Mouse (Mus musculus) stomach, postnatal 0 days (tissue): Measurements from ENCODE around the gene Catsper3. TPM values are rescaled to one million over a fixed set of nuclear protein-coding genes. Genes with fewer than 3 reads are reported as not detected.
A peak's percentile ranks its signal among the peaks of the same experiment; 100 is the strongest.

ENCODE experiments used
- ATAC-seq: fragments of 200-750 bp; cut with Nextera tagmentation; 2 replicates; pipeline ENCODE4 v1.8.0; 2017; ENCODE audit not compliant: low FRiP score, low TSS enrichment
- DNase-seq: peaks from one replicate; pipeline ENCODE4 v3.0.0-alpha.2; 2016; ENCODE audit warnings: low spot score
- H3K27ac ChIP-seq: fragments of 300-500 bp; sonication (generic); replicated peaks from 2 replicates; pipeline ENCODE4 v1.5.1; 2014; ENCODE audit warnings: mild to moderate bottlenecking, control low read depth
- H3K27me3 ChIP-seq: fragments of 300-500 bp; sonication (generic); 2 replicates; pipeline ENCODE4 v1.6.1; 2014; ENCODE audit warnings: low read length; ENCODE audit not compliant: control insufficient read depth, insufficient read depth
- H3K36me3 ChIP-seq: fragments of 300-500 bp; sonication (generic); 2 replicates; pipeline ENCODE4 v1.6.1; 2014; ENCODE audit warnings: low read length, mixed read lengths; ENCODE audit not compliant: control insufficient read depth, insufficient read depth
- H3K4me1 ChIP-seq: fragments of 300-500 bp; sonication (generic); replicated peaks from 2 replicates; pipeline ENCODE4 v1.6.1; 2014; ENCODE audit warnings: antibody characterized with exemption; ENCODE audit not compliant: control insufficient read depth, insufficient read depth
- H3K4me2 ChIP-seq: fragments of 300-500 bp; sonication (generic); replicated peaks from 2 replicates; pipeline ENCODE4 v1.6.1; 2014; ENCODE audit warnings: low read depth, mild to moderate bottlenecking, control low read depth, moderate library complexity
- H3K4me3 ChIP-seq: fragments of 300-500 bp; sonication (generic); 2 replicates; pipeline ENCODE4 v1.5.1; 2014; ENCODE audit warnings: low read depth, low read length, control low read depth
- H3K9ac ChIP-seq: fragments of 300-500 bp; sonication (generic); 2 replicates; pipeline ENCODE4 v1.6.1; 2014; ENCODE audit warnings: mild to moderate bottlenecking, low read length, control low read depth, mixed read lengths
- H3K9me3 ChIP-seq: fragments of 300-500 bp; sonication (generic); 2 replicates; pipeline ENCODE4 v1.6.1; 2016; ENCODE audit warnings: low read length; ENCODE audit not compliant: control insufficient read depth
- CTCF ChIP-seq: IDR thresholded peaks from 2 replicates; pipeline ENCODE4 v1.5.1; 2016; ENCODE audit warnings: antibody characterized with exemption, low read depth, mild to moderate bottlenecking, moderate library complexity
- EP300 ChIP-seq: optimal IDR thresholded peaks from 2 replicates; pipeline ENCODE3; 2016; ENCODE audit warnings: antibody characterized with exemption
- WGBS: fragments of 180-500 bp; shearing (Covaris S2); extraction: QIAGEN DNeasy Blood & Tissue Kit; methylation state at CpG from one replicate; pipeline ENCODE4 v1.1.7; 2014; 5-methylcytosine and 5-hydroxymethylcytosine counted together
- polyA plus RNA-seq: library from polyadenylated mRNA; unstranded; fragments of >200 nt; fragmentation: Nextera tagmentation; extraction: Ambion mirVana; gene quantifications from 2 replicates; pipeline ENCODE4 v1.2.1, GENCODE M21; 2015

Catsper3 gene
- polyA plus RNA-seq, 1 experiment from 2014 or later, result 0.13 TPM

DNA sequence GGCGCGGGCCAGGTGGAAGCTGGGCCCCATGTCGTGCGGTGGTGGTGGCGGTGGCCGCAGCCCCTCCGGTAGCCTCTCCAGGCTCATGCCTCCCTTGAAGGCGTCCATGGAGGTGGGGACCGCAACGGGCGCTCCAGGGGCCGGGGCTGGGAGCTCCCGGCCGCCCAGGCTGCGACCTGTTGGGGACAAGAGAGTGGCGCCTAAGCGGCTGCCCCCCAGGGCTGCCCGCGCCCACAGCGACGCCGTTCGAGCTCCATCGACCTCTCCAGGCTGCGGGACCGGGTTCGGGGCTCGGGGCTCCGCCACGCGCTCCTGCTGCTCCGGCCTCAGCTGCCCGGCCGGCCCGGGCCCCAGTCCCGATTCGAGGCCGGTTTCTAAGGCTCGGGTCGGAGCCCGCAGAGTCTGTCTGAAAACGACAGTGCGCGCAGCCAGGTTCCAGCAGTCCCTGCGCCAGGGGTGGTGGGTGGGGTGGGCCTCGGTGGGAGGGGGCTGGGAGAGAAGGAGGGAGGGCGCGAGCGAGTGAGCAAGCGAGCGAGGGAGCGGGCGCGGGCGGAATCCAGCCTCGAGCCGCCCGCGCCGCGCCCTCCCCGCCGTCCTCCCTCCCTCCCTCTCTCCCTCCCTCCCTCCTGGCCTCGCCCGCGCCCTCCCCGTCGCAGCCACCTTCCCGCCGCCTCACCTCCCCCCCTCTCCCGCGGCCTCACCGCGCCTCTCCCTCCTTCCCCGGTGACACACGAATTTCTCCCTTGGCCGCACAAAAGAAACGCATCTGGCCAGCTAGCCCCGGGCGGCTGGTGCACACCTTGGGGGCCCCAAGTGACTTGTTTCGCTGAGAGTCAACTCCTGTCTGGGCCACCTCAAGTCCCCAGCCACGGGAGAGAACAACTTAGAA is 46.7 kb downstream of the Catsper3 start:
- peak overlapping the region; percentile 81 for H3K4me2 ChIP-seq
- peaks cover 4% of the 10 kb centered on the region for H3K36me3 ChIP-seq
- H3K4me1 ChIP-seq, result 0 out of 2 replicates have a peak, but pooled peaks cover 3% of the 10 kb centered on the region
- H3K9me3 ChIP-seq, result no peaks in the 10 kb centered on the region
- peak overlapping the region; percentile 98 for H3K9ac ChIP-seq
- H3K27me3 ChIP-seq, result 0 out of 2 replicates have a peak, but pooled peaks cover 3% of the 10 kb centered on the region
- DNase-seq (peak; percentile 89), ATAC-seq (peak; percentile 77)
- TF ChIP-seq CTCF, result no peak
- TF ChIP-seq EP300, result no peak
- peak overlapping the region; percentile 87 for H3K4me3 ChIP-seq
- WGBS, result 0% methylated on average over 36 of the region's 82 CpGs
- H3K27ac ChIP-seq, result peak overlapping the region; percentile 98

DNA sequence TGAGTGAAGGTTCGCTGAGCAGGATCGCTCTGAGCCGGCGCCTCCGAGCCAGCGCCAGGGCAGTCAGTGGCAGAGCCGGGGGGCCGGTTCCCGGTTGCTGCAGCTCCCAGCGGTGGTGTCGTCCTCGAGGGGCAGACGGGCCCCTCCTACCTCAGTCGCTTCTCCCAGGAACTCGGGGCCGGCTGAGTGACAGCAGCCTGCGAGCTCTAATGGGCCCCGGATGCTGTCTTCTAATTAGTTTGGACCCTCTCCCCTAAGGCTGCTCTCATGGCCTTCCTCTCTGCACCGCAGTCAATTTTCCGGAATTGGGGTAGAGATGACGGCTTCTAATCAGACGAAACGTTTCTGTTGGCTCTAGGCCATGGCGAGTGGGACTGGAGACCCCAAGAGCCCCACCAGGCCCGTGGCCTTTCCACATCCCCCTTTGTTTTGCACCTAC is 47.4 kb downstream of the Catsper3 start:
- no peaks in the 10 kb centered on the region for H3K9me3 ChIP-seq
- WGBS, result 17% methylated on average over 21 of the region's 25 CpGs
- peaks cover 2% of the 10 kb centered on the region for H3K36me3 ChIP-seq
- H3K9ac ChIP-seq, result peak overlapping the region; percentile 98
- peak overlapping the region; percentile 81 for H3K4me2 ChIP-seq
- H3K27me3 ChIP-seq, result 0 out of 2 replicates have a peak, but pooled peaks cover 3% of the 10 kb centered on the region
- peak overlapping the region; percentile 98 for H3K27ac ChIP-seq
- peak overlapping the region; percentile 87 for H3K4me3 ChIP-seq
- no peak for DNase-seq
- 0 out of 2 replicates have a peak, but pooled peaks cover 3% of the 10 kb centered on the region for H3K4me1 ChIP-seq
- ATAC-seq, result no peak; the same call in 1 of the 2 replicates
- TF ChIP-seq CTCF (no peak), EP300 (no peak)

DNA sequence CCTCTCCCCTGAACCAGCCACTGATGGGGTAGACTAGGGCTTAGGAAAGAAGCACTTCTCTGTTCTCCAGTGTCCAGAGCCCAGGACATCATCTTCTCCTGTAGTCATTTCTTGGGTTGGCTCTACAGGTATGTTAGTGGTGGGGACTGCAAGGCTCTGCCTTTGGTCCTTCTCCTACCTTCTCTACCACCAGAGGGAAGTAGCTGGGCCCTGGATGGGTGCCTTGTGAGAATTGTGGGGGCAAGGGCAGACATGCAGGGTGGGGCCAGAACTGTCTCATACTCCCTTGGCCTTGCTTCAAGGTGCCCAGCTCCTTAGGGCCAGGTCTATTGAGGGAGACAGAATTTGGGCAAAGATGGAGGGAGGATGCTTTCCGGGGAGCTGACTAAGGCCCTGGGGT is 48.2 kb downstream of the Catsper3 start:
- H3K36me3 ChIP-seq, result peaks cover 2% of the 10 kb centered on the region
- peak overlapping the region; percentile 87 for H3K4me3 ChIP-seq
- 0 out of 2 replicates have a peak, but pooled peaks cover 3% of the 10 kb centered on the region for H3K4me1 ChIP-seq
- peak overlapping the region; percentile 81 for H3K4me2 ChIP-seq
- peak overlapping the region; percentile 98 for H3K9ac ChIP-seq
- no peak for ATAC-seq
- 59% methylated on average over 1 of the region's 1 CpGs for WGBS
- H3K27ac ChIP-seq, result peak overlapping the region; percentile 98
- no peak for DNase-seq
- TF ChIP-seq EP300 (no peak), CTCF (peak; percentile 58)
- H3K27me3 ChIP-seq, result 0 out of 2 replicates have a peak, but pooled peaks cover 3% of the 10 kb centered on the region
- no peaks in the 10 kb centered on the region for H3K9me3 ChIP-seq

DNA sequence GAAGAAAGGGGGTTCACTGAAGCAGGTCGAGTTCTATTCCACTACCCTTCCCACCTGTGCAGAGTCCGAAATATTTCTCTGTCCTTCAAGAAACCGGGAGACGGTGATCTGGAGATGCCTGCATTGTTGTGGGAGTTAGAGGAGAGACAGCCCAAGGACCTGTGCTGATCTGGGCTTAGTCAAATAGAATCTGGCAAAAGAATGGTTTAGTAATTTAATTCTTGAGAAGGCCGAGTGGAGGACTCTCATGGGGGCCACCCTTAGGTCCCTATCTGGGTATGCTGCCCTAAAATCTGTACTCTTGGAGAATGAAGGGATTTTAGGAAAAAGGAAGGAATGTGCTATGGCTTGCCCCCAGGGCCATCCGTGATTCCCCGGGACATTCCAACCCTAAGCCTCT is 49.6 kb downstream of the Catsper3 start:
- TF ChIP-seq CTCF (no peak), EP300 (no peak)
- Histone ChIP-seq H3K9me3 (no peaks in the 10 kb centered on the region), H3K27me3 (0 out of 2 replicates have a peak, but pooled peaks cover 3% of the 10 kb centered on the region), H3K27ac (peak overlapping the region; percentile 98), H3K4me2 (peak overlapping the region; percentile 81), H3K9ac (peak overlapping the region; percentile 98), H3K36me3 (no peaks in the 10 kb centered on the region), H3K4me1 (0 out of 2 replicates have a peak, but pooled peaks cover 3% of the 10 kb centered on the region), H3K4me3 (peak overlapping the region; percentile 87)
- DNase-seq (no peak), ATAC-seq (no peak)
- WGBS, result 29% methylated on average over 7 of the region's 7 CpGs

DNA sequence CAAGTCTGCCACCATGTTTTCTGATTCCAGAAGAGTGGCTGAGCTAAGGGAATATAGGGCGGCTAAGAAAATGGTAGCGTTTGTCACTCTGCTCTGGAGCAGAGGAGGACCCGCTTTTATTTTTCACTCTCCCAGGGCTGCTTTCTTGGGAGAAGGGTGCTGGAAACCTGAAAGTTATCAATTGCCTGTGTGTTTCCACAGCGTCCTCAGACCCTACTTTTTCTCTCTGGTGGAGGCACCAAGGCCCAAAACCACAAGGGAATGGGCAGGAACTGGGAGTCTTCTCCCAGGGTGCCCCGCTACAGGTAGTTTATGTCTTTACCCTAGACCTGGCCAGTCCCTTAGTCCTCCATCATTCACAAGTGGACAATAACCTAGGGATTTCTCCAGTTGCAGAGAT is 50.3 kb downstream of the Catsper3 start:
- H3K9ac ChIP-seq, result peak overlapping the region; percentile 98
- TF ChIP-seq CTCF, result no peak
- TF ChIP-seq EP300, result no peak
- 0 out of 2 replicates have a peak, but pooled peaks cover 3% of the 10 kb centered on the region for H3K4me1 ChIP-seq
- DNase-seq (no peak), ATAC-seq (no peak)
- peak overlapping the region; percentile 67 for H3K27ac ChIP-seq
- WGBS, result 34% methylated on average over 5 of the region's 5 CpGs
- no peaks in the 10 kb centered on the region for H3K9me3 ChIP-seq
- H3K4me3 ChIP-seq, result peak overlapping the region; percentile 87
- H3K36me3 ChIP-seq, result no peaks in the 10 kb centered on the region
- peak overlapping the region; percentile 81 for H3K4me2 ChIP-seq
- H3K27me3 ChIP-seq, result 0 out of 2 replicates have a peak, but pooled peaks cover 3% of the 10 kb centered on the region
